Mouse (Mus musculus) cerebellum, adult 2 months (tissue): ENCODE data around the gene Syt1. TPM values are rescaled to one million over a fixed set of nuclear protein-coding genes. Genes with fewer than 3 reads are reported as not detected.
A peak's percentile ranks its signal among the peaks of the same experiment; 100 is the strongest.

ENCODE experiments used
- DNase-seq, 2 experiments: peaks; one replicate each; pipeline ENCODE4 v3.0.0; 2021
- H3K27ac ChIP-seq: fragments of 200-500 bp; 2 replicates; pipeline ENCODE4 v1.5.1; 2012; ENCODE audit warnings: low read length, control low read depth, inconsistent platforms; ENCODE audit not compliant: insufficient read depth
- H3K27me3 ChIP-seq: fragments of 200-500 bp; 2 replicates; pipeline ENCODE4 v1.6.1; 2012; ENCODE audit warnings: inconsistent platforms, mild to moderate bottlenecking, low read length, moderate library complexity; ENCODE audit not compliant: control insufficient read depth, insufficient read depth
- H3K4me1 ChIP-seq: fragments of 200-500 bp; 2 replicates; pipeline ENCODE4 v1.6.1; 2011; ENCODE audit warnings: low read length; ENCODE audit not compliant: control insufficient read depth, insufficient read depth
- H3K4me3 ChIP-seq: fragments of 200-500 bp; replicated peaks from 2 replicates; pipeline ENCODE3; 2011; ENCODE audit warnings: mild to moderate bottlenecking, low read depth, low read length, control low read depth; ENCODE audit not compliant: insufficient read depth
- CTCF ChIP-seq: fragments of 200-500 bp; IDR thresholded peaks from 2 replicates; pipeline ENCODE4 v1.5.1; 2011; ENCODE audit warnings: low read depth, mild to moderate bottlenecking, control low read depth, low read length, moderate library complexity, borderline replicate concordance; ENCODE audit not compliant: insufficient read depth
- POLR2A ChIP-seq: fragments of 200-500 bp; IDR thresholded peaks from 2 replicates; pipeline ENCODE4 v1.6.1; 2011; ENCODE audit warnings: low read length, control low read depth, borderline replicate concordance; ENCODE audit not compliant: insufficient read depth
- WGBS: fragments of 180-500 bp; shearing (Covaris S2); methylation state at CpG from one replicate; pipeline ENCODE4 v1.1.7; 2018; 5-methylcytosine and 5-hydroxymethylcytosine counted together
- polyA plus RNA-seq: library from polyadenylated mRNA; depleted of rRNA; stranded (reverse); fragments of >200 nt; gene quantifications from 2 replicates; pipeline ENCODE4 v1.2.3, GENCODE M21; 2012

The Syt1 gene
- polyA plus RNA-seq, 1 experiment, result 209 TPM

DNA sequence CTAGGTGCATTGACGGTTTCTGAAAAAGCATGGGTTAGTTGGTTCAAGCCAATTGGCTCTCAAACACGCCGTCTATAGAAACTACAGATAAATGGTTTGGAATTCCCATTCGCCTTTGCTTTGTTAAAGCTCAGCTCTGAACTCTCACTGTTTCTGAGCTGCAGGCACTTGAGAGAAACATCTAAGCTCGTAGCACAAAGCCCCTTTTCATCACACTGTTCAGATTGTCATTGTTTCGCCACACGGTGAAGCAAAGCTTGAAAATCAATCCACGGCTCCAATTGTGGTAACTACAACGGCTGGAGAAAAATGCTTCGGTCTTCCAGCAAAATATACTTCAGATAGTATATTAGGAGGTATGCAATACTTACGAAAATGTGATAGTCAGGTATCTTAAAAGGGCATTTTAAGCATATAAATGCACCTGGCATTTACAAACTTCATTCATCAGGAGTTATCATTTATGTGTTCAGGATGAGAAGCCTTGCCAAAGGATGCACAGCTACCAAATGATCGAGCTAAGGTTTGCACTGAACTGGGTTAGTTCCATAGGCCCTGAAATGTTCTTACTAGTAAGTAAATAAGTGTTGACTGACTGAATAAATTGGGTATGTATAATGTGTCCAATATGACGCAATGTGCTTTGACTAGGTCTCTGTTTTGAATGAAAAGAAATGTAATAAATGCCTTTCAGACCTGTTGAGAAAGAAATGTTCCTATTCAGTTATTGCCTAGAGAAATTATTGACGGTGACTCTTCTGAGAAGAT lies 309.2 kb downstream of the Syt1 start:
- no peak for DNase-seq
- WGBS, result 69% methylated on average over 14 of the region's 14 CpGs
- Histone ChIP-seq H3K27me3 (no peaks in the 10 kb centered on the region), H3K4me3 (no peak overlapping the region), H3K27ac (no peak overlapping the region), H3K4me1 (no peaks in the 10 kb centered on the region)
- TF ChIP-seq POLR2A (no peak), CTCF (no peak)

DNA sequence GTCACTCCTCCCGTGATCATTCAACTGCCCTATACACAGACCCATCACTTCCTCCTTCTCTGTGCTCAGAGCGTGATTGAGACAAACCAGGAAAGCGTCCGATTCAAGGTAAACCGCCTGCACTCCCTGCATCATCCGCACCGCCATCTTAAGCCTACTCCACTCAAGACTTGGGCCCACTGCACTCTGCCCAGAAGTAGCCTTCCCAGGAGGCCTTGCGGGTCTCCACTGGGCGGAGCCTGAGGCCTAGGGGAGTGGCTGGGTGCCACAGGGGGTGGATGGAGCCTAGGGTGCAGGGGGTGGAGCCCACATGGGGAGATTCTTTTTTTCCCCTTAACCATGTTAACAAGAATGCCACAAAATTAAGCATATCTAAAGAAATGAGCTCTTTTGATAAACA lies 310.8 kb downstream of the Syt1 start, which contains the start of gene Gm5136:
Gene Gm5136 (minus strand): TSS at position 215 of the 400 bp plus-strand sequence.
- Histone ChIP-seq H3K4me1 (0 out of 2 replicates have a peak, but pooled peaks cover 2% of the 10 kb centered on the region), H3K27me3 (no peaks in the 10 kb centered on the region; the same call in 1 of the 2 replicates), H3K4me3 (no peak within 1 kb of the TSS), H3K27ac (no peak within 1 kb of the TSS)
- no peak for TF ChIP-seq CTCF
- TF ChIP-seq POLR2A, result no peak
- DNase-seq, result no peak
- WGBS, result 99% methylated on average over 9 of the region's 9 CpGs

DNA sequence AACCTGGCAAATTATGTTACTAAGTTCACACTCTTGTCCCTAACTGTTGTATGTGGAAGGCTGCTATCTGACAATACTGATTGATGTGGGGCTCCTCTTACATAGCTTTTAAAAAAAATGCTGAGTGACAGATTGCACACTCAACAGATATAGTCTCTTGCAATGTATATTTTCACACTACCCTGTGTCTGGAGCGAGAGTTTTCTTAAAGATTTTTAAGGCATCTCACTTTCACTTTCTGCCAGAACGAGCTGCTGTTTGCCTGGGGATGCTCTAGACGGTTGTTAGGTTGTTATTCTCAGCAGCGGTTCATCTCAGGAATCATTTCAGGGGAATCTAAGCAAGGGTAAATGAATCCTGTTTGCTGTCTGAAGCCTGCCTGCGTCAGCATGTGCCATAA lies 313.7 kb downstream of the Syt1 start:
- no peaks in the 10 kb centered on the region; the same call in 1 of the 2 replicates for H3K27me3 ChIP-seq
- TF ChIP-seq POLR2A (no peak), CTCF (no peak)
- no peak overlapping the region for H3K4me3 ChIP-seq
- no peak for DNase-seq
- no peak overlapping the region for H3K27ac ChIP-seq
- WGBS, result 84% methylated on average over 5 of the region's 5 CpGs
- H3K4me1 ChIP-seq, result 0 out of 2 replicates have a peak, but pooled peaks cover 2% of the 10 kb centered on the region

DNA sequence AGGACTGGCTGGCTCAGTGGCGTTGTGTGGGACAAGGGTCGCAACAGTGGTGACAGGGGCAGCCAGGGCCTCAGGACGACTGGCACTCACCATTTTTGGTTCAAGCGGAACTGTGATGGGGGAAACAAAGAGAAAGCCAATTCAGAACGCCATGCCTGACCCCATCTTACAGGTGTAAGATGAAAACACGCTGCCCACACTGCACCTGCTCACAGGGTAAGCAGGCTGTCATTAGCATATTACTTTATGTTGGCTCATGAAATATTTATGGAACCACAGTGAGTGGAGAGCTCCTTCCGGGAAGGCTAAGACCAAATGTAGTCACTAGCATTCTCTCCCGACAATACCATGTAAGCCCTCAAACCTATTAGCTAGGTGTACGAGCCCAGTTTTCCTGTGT lies 319.8 kb downstream of the Syt1 start:
- Histone ChIP-seq H3K4me3 (no peak overlapping the region), H3K27me3 (no peaks in the 10 kb centered on the region; the same call in 1 of the 2 replicates), H3K27ac (no peak overlapping the region), H3K4me1 (peaks cover 7% of the 10 kb centered on the region; the same call in 1 of the 2 replicates)
- DNase-seq, result no peak
- WGBS, result 71% methylated on average over 9 of the region's 9 CpGs
- TF ChIP-seq POLR2A (no peak), CTCF (no peak)

DNA sequence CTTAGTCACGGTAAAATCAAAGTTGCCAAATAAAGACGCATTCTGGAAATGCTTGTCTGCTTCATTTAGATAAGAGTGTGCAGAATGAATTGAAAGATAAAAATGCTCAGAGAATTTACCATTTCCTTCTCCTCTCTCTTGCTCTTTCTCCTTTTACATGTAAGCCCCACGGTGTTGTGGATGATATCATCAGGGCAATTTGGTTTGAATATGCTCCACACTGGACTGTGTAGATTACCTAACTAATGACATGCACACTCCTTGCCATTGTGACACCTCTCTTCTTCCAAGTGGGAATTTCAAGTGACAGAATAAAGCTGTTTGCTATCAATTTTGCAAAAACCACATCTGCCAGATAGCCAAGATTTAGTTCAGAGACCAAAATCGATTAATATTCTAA lies 324.1 kb downstream of the Syt1 start:
- 81% methylated on average over 4 of the region's 4 CpGs for WGBS
- Histone ChIP-seq H3K27me3 (no peaks in the 10 kb centered on the region), H3K27ac (no peak overlapping the region), H3K4me1 (peaks cover 4% of the 10 kb centered on the region; the same call in 1 of the 2 replicates), H3K4me3 (no peak overlapping the region)
- TF ChIP-seq POLR2A, result no peak
- no peak for DNase-seq

DNA sequence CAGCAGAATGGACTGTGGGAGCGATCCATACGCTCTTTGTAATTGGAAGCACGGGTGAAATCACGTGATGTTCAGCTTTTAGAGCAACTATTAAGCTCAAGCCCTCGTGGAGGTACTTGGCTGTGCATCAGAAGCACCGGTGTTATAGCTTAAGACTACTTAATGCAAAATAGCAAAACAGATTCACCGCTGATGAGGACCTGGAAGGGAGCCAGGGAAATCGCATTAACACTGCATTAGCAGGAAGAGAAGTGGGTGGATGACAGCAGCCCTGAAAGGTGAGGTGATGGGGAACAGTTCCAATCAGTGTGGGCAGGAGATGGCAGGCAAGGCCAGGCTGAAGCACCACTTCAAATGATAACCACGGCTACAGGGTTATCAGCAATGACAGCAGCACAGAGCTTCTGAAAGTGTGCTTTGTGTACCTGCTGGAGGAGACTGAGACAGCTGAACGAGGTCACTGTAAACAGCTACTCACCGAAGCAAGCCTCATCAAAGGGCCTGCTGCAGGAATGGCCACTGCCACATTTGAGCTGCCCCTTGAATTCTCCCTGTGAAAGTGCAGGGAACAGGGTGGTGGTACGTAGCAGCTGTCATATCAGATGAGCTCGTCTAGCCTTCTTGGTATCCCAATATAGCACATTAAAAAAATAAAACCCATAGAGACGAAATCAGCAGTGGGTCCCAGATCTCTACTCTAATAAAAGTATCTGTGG lies 330.9 kb downstream of the Syt1 start:
- WGBS, result 30% methylated on average over 14 of the region's 14 CpGs
- H3K4me1 ChIP-seq, result peaks cover 5% of the 10 kb centered on the region; the same call in 1 of the 2 replicates
- 0 out of 2 replicates have a peak overlapping the region, but pooled peaks have one; percentile 2 for H3K27ac ChIP-seq
- H3K27me3 ChIP-seq, result no peaks in the 10 kb centered on the region
- peak; percentile 68 to 72 for DNase-seq
- H3K4me3 ChIP-seq, result no peak overlapping the region
- TF ChIP-seq POLR2A, result no peak
- peak; percentile 52; the same call in 1 of the 2 replicates for TF ChIP-seq CTCF

DNA sequence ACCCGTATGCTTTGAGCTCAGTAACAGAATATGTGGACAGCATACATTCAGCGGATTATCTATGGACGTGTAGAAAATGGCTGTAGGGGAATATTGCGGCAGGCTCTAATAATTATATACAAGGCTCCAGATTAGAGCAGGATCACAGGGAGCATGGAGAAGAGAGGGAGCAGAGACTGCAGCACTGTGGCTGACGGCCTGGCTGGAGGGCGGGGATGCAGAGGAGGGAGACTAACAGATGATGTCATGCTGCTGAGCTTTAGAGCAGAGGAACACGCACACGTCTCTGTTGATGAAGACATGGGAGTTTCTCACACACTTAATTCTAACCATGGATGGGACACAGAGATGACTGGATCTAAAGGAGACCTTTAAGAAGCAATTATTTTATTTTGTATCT lies 333.7 kb downstream of the Syt1 start:
- Histone ChIP-seq H3K27ac (no peak overlapping the region), H3K4me3 (no peak overlapping the region), H3K4me1 (peaks cover 5% of the 10 kb centered on the region; the same call in 1 of the 2 replicates), H3K27me3 (no peaks in the 10 kb centered on the region)
- DNase-seq, result no peak
- WGBS, result 88% methylated on average over 8 of the region's 8 CpGs
- TF ChIP-seq POLR2A (no peak), CTCF (no peak)
